Mouse (Mus musculus) heart, postnatal 4 days (tissue): ENCODE measurements around the gene Cnst. TPM values are rescaled to one million over a fixed set of nuclear protein-coding genes. Genes with fewer than 3 reads are reported as not detected.

Experiments
- DNase-seq: peaks from one replicate; pipeline ENCODE4 v3.0.0; 2021
- total RNA-seq, 2 experiments: library from RNA; stranded (reverse); gene quantifications; 2 replicates each; pipeline ENCODE4 v1.2.3; 2021

Gene Cnst
- total RNA-seq, 2 experiments from 2014 or later, result 31.6 to 31.8 TPM

DNA sequence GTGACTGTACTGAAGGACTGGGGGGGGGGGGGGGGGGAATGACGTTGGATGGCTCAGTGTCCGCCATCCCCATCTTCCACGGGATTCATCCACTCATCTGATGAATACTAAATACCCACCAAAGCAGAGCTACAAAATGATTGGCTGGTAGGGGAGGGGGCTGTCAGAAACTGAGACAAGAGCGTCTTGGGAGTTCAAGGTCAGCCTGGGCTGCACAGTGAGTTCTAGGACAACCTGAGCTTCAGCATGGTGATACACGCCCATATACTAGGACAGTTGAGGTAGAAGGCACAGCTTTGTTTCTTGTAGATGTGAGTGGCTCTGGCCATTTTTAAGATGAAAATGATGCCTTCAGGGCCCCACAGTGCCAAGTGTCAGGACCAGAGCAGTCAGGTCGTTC lies 52.2 kb downstream of the Cnst start:
- DNase-seq, result no peak

DNA sequence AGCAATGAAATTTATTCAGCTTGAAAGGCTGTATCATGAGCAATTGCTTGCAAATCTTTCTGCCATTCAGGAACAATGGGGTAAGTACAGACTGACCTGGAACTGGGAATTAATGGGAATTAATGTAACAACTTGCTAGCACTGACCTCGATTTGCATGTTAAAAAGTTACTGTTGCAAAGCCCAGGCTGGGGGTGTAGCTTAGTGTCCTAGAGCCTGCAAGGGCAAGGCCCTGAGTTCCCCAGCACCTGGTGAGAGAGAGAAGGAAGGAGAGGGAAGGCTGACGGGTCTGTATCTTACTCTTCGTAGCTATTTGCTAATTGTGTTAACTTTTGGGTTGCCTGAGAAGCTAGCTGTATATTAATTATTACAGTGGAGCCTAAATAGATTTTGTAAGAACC lies 58.4 kb downstream of the Cnst start:
- no peak for DNase-seq

DNA sequence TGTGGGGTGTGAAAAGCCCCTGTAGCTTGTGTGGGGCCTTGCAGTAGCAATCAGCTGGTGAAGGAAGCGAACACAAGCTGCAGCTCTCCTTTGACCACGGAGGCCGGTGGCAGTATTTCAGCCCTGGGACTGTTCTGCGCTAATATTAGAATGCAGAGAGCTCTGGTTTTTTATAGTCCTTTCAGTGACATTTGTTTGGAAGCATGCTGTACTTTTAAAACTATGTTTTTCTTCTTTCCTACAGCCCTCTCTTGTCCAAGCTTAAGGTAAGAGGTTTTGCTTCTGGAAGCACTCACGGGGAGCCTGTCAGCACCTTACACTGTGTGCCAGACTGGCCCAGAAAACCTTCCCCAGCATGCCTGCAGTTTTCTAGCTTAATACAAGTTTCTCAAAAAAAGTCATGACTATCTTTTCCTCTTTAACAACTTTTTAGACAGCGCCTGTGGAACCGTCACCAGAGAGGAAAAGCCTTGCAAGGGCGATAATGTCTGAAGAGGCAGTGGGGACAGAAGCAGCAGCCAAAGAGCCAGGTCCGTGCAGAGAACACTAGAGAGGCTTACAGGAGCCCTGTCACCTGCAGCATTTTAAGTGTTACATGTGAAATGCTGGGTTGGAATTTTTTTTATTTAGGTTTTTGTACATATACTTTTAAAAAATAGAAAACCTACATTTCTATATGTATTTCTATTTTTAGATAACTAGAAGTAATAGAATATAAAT lies 60.0 kb downstream of the Cnst start:
- DNase-seq, result peak; percentile 42

DNA sequence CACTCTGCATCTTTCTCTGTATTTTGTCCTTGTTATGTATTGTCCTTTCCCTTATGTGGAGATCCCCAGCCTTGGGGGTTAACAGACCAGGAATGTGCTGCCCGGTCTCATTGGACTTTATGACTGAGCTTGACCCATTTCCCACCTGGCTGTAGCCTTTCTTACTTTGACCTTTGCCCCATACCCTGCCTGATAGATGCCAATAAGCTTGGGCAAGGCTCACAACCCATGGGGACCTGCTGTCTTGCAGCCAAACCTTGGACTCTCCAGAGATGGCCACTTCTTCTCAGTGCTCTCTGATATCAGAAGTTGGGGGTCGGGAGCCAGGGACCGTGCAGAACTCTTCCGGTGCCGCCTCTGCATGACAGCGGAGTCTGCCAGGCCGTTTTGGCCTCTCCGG lies 62.4 kb downstream of the Cnst start:
- no peak for DNase-seq

DNA sequence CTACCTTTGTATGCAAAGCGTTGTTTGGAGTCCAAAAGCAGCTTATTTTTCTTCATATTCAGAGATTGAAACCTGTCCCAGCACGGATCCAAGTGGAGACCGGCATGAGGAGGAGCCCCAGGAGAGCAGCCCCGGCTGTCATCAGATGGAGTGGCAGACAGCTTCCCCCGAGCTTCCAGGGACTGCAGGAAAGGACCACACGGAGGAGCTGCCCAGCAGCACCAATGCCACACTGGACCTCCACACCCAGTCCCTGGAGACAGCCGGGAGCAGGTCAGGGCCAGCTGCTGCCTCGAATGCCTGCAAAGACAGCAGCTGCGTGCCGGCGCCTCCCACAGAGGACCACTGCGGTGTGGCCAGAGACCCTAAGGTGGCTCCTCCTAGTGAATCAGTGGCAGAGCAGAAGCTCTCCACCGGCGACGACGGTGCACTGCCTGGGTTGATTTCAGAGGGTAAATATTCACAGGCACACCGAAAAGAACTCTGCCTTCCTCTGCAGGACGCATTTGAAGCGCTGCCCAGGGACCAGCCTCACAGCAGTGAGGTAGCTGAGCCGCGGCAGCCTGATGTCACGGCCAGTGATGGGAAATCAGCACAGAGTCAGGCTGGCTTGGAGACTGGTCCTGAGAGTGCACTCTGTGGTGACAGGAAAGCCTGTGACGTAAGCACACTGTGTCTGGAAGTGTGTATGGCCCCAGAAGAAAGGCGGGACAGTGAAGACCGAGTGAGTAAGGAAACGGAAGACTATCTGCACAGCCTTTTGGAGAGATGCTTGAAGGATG lies 63.7 kb downstream of the Cnst start:
- DNase-seq, result peak; percentile 13

DNA sequence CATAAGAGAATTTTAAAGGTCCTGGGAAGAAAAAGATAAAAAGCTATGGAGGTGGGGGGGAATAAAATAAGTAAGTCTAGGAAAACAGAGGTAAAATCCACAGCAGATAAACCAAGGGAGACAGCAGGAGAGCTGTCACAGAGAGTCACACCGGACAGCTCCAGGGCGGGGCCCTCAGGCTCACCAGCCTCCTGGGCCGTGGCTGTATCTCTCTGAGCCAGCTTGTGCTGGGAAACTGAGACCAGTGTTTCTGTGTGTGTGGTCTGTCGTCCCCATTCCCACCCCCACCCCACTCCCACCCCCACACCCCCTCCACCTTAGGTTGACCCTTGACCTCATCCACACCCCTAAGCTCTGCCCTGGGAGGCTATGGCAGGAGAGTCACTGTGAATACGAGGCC lies 65.0 kb downstream of the Cnst start:
- DNase-seq, result no peak

DNA sequence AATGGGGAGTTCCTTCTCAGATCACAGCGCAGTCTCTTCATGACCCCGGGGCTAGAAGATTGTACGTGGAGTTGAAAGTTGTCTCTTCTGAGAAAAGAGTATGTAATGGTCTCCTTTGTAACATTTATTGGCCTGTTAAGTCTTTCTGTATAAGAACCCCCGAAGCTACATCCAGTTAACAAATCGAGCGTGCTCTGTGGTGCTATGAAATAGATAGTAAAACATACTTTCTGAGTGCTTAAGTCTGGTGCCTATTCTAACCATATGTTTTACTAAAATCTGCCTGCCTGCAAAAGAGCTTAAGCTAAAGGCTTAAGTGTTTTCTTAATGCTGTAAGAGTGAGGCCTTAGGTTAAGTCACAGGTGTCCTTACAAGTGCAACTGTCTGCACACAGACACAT lies 66.2 kb downstream of the Cnst start:
- DNase-seq, result no peak

DNA sequence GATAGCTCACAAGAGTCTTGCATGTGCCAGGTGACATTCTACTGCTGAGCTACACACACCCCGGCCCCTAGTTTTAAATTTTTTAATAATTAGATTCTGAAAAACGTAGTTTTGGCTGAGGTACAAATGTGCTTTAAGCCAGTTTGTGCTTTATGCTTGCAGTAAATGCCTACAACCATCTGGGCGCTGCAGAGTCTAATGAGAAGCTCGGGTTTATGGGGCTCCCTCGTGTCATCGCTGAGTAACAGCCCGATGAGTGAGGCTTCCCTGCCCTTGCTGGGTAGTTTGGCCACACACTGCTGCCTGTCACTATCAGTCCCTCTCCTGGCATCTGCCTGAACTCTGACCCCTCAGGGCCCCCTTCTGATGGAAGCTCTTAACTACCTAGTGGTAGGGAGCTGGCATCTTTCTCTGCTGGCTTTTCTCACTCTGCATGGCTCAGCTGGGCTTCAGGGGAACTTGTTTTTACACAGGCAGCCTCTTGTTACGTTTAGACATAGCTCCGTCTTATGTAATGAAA lies 66.9 kb downstream of the Cnst start:
- DNase-seq, result no peak

DNA sequence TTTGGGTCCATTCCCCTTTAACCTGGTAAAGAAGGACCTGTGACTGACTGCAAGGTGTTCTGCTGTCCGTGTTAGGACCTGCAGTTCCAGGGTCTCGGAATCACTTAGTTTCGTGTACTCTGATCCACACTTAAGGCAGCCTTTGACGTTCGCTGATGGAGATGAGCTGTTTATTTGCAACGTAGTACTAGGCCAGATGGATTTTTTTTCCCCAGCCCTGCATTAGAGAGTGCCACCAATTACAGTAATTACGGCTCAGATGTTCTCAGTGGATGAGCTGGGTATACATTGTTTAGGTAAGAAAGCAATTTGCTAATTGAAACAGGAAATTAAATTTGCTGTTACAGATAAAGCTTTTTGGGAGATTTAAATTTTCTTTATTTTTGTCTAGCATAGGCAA lies 71.3 kb downstream of the Cnst start:
- no peak for DNase-seq

DNA sequence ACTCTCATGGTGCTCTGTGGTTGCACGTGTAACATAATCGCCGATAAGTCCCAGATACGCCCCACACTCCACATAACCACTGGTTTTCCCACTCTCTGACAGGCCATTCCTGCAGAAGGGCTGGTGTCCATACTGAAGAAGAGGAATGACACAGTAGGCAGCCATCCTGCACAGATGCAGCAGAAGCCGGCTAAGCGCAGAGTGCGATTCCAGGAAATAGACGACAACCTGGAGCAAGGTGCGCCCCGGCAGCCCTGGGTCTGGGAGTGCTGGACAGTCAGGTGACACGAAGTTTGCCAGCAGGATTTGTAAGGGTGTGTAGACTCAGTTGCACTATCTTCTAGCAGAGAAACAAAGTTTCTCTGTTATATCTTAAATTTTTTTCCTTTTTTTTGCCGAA lies 76.5 kb downstream of the Cnst start:
- no peak for DNase-seq

DNA sequence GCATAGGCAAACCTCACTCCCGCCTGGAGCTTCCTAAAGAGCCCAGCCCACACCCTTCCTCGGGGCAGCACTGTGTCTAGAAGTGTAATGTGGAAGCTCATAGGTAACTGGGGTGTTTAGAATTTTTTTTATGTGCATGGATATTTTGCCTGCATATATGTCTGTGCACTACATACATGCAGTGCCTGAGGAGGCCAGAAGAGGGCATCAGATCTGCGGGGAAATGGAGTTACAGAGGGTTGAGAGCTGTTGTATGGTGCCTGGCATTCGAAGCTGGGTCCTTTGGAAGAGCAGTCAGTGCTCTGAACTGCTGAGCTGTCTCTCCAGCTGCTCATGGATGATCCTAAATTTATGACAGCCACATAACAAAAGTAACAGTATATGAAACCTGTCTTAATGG lies 77.5 kb downstream of the Cnst start:
- DNase-seq, result peak; percentile 64

DNA sequence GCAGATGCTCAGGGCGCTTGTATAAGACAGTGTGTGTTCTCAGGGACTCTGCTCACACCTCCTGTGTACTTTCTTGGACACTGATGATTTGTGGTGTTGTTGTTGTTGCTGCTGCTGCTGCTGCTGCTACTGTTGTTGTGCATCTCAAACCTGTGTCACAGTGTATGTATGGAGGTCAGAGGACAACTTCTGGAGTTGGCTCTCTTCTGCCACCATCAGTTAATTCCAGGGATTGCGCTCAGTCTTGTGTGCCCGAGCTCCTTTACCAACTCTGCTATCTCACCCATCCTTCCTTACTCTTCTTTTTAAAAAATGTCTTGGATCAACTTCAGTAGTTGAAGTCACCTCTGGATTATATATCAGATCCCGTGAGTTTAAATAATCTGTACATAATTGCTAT lies 78.2 kb downstream of the Cnst start:
- DNase-seq, result peak; percentile 72

DNA sequence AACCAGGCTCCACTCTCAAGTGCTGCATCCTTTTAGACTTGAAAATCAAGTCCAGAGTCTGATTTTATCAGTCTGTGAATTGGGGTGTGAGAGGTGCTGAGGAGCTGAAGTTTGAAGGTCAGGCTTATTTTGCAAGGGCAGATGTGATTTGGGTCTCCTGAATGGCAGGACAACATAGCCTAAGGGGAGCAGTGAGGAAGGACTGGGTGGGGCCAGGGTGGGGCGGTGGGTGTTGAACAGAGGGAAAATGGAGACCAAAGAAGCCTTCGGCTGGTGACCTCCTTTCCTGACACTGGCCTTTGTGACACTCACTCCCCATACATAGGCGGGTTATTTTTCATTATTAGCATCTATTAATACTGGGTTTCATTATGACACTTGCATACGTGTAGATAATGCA lies 81.7 kb downstream of the Cnst start:
- no peak for DNase-seq

DNA sequence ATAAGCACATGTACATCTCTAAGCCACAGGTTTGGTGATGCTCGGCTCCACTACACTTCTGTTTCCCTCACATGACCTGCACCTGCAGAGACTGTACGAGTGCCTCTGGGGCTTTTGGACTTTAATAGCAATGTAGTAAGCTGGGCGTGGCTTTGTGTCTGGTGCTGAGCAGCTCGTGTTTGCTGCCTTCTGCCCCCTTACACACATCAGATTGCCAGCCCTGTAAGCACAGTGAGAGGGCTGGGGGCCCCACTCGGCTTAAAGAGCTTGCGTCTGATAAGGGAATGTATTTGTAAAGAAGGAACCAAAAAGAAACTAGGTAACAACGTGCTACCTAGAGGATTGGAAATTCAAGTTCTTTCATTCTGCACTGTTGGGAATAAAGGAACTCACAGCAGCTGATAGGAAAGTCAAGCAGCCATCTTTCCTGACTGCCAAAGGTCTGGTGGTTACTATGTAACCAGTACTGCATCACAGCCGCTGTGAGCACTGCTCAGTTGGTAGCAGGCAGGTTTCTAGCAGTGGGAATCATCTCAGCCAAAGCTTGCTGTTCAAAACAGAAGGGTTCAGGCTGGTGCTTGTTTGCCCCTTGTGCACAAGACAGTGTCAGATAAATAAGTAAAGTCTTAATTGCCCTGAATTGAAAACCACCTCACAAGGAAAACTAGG lies 82.4 kb downstream of the Cnst start:
- no peak for DNase-seq

DNA sequence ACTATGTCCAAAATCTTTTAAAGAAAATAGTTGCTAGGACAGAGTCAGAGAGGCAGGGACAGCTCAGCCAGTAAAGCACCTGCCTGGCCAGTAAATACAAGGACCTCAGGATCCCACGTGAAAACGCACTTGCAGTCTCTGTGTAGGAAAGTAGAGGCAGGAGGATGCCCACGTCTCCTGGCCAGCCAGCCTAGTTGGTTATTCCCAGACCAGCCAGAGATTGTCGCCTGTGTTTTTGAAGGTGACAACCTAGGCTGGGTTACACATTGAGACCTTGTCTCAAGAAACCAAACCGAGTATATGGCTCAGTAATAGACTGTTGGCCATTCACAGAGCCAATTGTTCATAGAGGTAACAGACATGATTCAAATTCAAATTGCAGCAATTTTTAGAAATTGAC lies 83.1 kb downstream of the Cnst start:
- no peak for DNase-seq

DNA sequence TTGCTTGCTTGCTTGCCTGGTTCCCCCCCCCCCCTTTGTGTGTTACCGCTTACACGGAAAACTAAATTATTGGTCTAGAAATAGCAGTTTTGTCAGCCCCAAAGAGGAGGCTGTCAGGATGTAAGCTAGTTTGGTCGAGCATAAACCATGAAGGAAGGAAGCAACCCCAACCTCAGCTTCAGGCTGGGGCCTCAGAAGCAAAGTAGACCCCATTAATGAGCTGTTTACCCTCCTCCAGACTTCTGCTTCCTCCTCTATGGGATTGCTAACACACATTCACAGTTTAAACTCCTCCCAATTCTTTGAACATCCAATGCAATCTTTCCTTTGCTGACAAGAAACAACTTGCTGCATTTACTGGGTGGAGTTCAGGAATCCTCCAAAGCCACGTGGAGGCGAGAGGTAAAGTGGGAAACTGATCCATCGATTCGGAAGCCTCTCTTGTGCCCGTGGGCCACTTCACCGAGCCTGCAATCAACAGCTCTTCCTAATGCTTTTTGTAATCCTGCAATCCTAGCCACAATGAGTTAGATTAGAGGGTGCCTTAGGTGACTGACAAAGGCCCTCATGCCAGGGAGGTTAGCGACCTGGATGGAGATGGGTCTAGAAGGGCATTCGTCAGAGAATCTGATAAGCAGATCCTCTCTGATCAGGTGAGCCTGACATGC lies 86.7 kb downstream of the Cnst start:
- DNase-seq, result no peak

DNA sequence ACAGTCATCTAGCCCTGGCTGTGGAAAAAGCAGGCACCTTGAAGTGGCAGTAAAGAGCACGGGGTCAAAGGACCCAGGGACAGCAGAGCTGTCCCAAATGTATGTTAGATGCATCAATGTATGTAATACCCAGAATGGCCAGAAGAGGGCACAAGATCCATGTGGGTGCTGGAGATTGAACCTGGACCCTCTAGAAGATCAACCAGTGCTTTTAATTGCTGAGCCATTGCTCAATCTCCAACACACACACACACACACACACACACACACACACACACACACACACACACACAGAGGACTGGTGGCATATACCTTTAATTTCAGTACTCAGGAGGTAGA lies 87.2 kb downstream of the Cnst start:
- peak; percentile 43 for DNase-seq

DNA sequence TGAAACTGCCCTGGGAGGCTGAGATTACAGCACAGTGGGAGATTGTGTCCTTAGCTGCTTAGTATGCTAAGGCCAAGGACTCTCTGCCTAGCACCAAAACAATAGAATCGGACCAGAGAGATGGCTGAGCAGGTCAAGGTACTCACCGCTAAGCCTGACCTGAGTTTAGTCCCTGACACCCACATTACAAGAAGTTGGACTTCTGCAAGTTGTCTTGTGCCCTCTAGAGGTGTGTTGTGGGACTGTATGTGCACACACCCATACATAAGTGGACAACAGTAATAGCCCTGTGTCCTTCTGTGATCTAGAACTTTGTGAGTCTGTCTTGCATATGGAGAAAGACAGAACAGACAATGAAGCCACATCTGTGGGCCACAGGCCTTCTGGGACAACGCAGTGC lies 88.0 kb downstream of the Cnst start:
- DNase-seq, result no peak

DNA sequence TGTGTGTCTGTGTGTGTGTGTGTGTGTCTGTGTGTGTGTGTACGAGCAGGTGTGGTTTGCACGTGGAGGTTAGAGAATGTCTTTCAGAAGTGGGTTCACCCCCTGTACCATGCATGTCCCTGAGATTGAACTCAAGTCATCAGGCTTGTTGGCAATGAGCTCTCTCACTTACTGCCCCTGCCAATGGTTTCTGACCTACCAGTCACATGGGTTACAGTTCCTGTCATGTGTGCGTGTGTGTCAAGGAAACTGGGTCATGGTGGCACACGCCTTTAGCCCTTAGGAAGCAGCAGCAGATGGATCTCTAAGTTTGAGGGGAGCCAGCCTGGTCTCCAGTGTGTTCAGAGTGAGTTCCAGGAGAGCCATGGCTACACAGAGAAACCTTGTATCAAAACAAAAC lies 96.6 kb downstream of the Cnst start:
- DNase-seq, result no peak

DNA sequence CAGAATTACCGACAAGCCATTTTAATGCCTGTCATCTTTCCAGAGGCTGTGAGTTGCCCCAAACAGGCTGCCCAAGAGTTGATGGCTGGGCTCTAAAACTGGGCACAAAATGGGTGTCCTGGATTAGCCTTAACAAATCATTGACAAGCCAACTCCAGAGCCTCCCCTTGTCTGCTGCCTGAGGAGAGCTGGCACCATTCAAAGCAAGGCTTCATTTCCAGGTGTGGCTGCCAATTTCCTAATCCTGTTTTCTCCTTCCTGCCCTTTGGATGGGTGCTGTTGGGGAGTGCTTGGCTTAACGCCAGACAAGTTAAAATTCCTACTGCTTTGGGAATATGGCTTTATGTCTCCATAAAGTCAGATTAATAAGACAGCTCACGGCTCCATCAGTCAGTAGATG lies 98.0 kb downstream of the Cnst start:
- DNase-seq, result no peak

DNA sequence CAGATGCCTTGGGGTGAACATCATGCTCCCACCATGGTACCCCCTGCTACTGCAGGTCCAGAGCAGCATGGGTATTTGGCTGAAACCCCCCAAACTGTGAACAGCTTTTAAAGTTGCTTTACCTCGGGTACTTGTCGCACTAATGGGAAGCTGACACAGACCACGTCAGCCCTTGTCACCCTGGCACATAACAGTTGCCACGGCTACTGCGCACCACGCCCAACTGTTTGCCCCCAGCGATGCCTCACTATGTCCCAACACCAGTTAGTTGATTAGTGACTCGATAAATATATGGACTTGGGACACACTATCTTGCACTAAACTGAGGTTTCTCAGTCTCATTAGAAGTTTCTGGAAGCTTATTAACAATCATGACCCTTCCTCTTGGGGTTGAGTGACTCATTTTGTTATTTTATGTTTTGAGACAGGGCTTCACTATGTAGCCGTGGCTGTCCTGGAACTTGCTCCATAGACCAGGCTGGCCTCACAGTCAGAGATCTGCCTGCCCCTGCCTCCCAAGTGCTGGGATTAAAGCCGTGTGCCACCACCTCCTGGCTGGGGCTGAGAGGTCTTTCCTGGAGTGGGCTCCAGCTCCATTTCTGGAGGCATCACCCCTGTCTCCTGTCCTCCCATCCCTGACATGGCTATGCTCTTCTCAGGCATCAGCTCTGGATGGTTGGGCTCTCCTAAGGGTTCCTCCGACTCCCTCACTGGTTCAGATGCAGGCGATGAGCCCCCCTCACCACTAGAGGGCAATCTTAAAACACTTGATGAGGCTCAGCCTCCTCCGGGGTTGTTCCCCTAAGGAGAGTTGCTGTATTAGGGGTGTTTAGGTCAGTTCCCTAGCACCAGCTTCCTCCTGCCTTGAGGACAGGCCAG lies 99.2 kb downstream of the Cnst start:
- peak; percentile 88 for DNase-seq

DNA sequence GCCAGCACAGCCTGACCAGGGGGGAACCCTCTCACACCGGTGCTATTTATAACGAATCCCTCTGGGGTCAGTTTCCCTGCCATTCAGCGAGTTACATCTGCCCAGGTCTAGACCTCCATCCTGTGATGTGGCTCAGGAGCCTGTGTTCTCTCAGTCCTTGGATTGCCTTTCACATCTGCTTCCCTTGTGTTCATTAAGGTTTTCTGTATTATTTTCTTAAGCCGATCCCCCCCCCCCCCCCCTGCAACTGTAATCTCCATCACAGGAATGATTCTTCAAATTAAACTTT lies 99.8 kb downstream of the Cnst start:
- DNase-seq, result no peak
